Mouse (Mus musculus): ENCODE measurements around the gene Lag3.

Gene Lag3

GRCm38 (mm10) chr6:124911533-124912218 lies at the start of gene Lag3:
Lag3 (minus strand) TSS chr6:124911705.
- DNase-seq (ENCODE audit: low read depth, low spot score), result no peak

GRCm38 (mm10) chr6:124961021-124961420 lies 49.5 kb upstream of the Lag3 start:
- DNase-seq (ENCODE audit: low read depth, low spot score), result no peak

GRCm38 (mm10) chr6:124959960-124960359 lies 48.5 kb upstream of the Lag3 start:
- DNase-seq (ENCODE audit: low read depth, low spot score), result no peak

- DNase-seq (ENCODE audit: low read depth, low spot score), result no peak
These were observed 46.6 kb upstream of the Lag3 start for GRCm38 (mm10) chr6:124958127-124958526.

GRCm38 (mm10) chr6:124955212-124955611 lies 43.7 kb upstream of the Lag3 start:
- DNase-seq (ENCODE audit: low read depth, low spot score), result no peak

- no peak for DNase-seq (ENCODE audit: low read depth, low spot score)
These were observed 42.6 kb upstream of the Lag3 start for GRCm38 (mm10) chr6:124953991-124954715.

- DNase-seq (ENCODE audit: low read depth, low spot score), result no peak
These were observed 32.0 kb upstream of the Lag3 start for GRCm38 (mm10) chr6:124943526-124943925.

- no peak for DNase-seq (ENCODE audit: low read depth, low spot score)
These were observed 30.2 kb upstream of the Lag3 start for GRCm38 (mm10) chr6:124941679-124942078.

GRCm38 (mm10) chr6:124938554-124938953 lies 27.0 kb upstream of the Lag3 start:
- DNase-seq (ENCODE audit: low read depth, low spot score), result no peak

GRCm38 (mm10) chr6:124937493-124937892 lies 26.0 kb upstream of the Lag3 start:
- DNase-seq (ENCODE audit: low read depth, low spot score), result no peak

- DNase-seq (ENCODE audit: low read depth, low spot score), result no peak
These were observed 25.2 kb upstream of the Lag3 start for GRCm38 (mm10) chr6:124936681-124937080.

GRCm38 (mm10) chr6:124934670-124935069 lies 23.2 kb upstream of the Lag3 start:
- DNase-seq (ENCODE audit: low read depth, low spot score), result no peak

- DNase-seq (ENCODE audit: low read depth, low spot score), result no peak
These were observed 21.6 kb upstream of the Lag3 start for GRCm38 (mm10) chr6:124933127-124933526.

GRCm38 (mm10) chr6:124932314-124932695 lies 20.8 kb upstream of the Lag3 start:
- DNase-seq (ENCODE audit: low read depth, low spot score), result no peak

- DNase-seq (ENCODE audit: low read depth, low spot score), result peak; percentile 61
These were observed 20.2 kb upstream of the Lag3 start for GRCm38 (mm10) chr6:124931525-124932313.

GRCm38 (mm10) chr6:124930754-124931524 lies 19.4 kb upstream of the Lag3 start, which contains the start of gene Mlf2:
Mlf2 (plus strand) TSS chr6:124931386.
- DNase-seq (ENCODE audit: low read depth, low spot score), result peak; percentile 99

- DNase-seq (ENCODE audit: low read depth, low spot score), result no peak
These were observed 18.7 kb upstream of the Lag3 start for GRCm38 (mm10) chr6:124930231-124930630.

- no peak for DNase-seq (ENCODE audit: low read depth, low spot score)
These were observed 14.4 kb upstream of the Lag3 start for GRCm38 (mm10) chr6:124925941-124926340.

- DNase-seq (ENCODE audit: low read depth, low spot score), result no peak
These were observed 13.8 kb upstream of the Lag3 start for GRCm38 (mm10) chr6:124925173-124925793.

GRCm38 (mm10) chr6:124921539-124921938 lies 10.0 kb upstream of the Lag3 start:
- peak; percentile 76 for DNase-seq (ENCODE audit: low read depth, low spot score)
